Mouse (Mus musculus) gastrocnemius, adult 2 months (tissue): ENCODE measurements around the gene A930002H24Rik. TPM values are rescaled to one million over a fixed set of nuclear protein-coding genes. Genes with fewer than 3 reads are reported as not detected.

Experiments used
- DNase-seq: peaks from one replicate; pipeline ENCODE4 v3.0.0; 2022
- H3K27ac ChIP-seq: fragments of 200-600 bp; 2 replicates; pipeline ENCODE4 v1.8.1; 2022; ENCODE audit warnings: mild to moderate bottlenecking
- H3K4me3 ChIP-seq: fragments of 200-600 bp; 2 replicates; pipeline ENCODE4 v1.8.1; 2022; ENCODE audit warnings: mild to moderate bottlenecking, moderate library complexity
- CTCF ChIP-seq: fragments of 200-600 bp; IDR thresholded peaks from 2 replicates; pipeline ENCODE4 v1.8.1; 2022; ENCODE audit warnings: antibody characterized with exemption, mild to moderate bottlenecking, moderate library complexity
- intact Hi-C: fragments of 180-260 bp; cut with DNase I; formaldehyde crosslinking; loops from one replicate; pipeline ENCODE4 v1.15.1; 2025
- total RNA-seq, 2 experiments: library from RNA; stranded (reverse); gene quantifications; 2 replicates each; pipeline ENCODE4 v1.2.3; 2021

Gene A930002H24Rik
- total RNA-seq, 2 experiments from 2014 or later = not detected

DNA sequence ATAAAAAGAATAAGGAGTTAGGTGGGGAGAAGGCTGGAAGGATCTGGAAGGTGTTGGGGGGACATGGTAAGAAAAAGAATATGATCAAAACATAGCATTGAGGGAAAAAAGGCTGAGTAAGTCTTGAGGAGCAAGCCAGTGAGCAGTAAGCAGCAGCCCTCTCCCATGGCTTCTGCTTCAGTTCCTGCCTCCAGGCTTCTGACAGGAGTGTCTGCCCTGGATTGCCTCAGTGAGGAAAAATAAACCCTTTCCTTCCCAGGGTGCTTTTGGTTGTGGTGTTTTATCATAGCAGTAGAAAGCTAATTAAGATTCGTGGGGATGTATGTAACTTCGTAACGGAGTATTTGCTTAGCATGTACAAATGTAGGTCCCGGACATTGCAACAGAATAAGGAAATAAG, 39.5 kb downstream of the A930002H24Rik start:
- Histone ChIP-seq H3K27ac (no peak overlapping the region), H3K4me3 (no peak overlapping the region)
- intact Hi-C loops = no loop called here
- no peak for TF ChIP-seq CTCF
- DNase-seq = no peak

DNA sequence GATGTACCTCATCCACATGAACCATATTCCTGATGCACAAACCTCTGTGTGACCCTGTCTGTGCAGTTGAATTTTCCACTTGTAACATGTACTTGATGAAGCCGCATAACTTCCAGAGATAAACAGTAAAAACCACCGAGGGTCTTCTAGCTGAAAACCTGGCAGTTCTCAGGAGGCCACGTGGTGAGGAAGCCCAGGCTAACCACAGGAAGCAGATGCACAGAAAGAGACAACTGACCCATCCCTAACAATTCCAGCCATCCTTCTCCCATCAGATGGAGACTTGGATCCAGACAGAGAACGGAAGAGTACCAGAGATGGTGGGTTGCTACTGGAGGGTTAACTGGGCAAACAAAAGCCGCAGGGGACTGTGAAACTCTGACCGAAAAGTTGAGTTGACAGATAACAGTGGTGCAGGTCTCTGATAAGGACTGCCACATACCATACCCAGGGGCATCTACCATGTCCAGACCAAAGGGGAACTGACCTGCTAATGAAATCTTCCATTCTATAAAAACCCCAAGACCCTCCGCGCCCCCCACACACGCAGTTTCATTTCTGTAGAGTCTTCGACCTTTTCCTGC, 45.1 kb downstream of the A930002H24Rik start:
- DNase-seq = no peak
- intact Hi-C loops = no loop called here
- Histone ChIP-seq H3K27ac (no peak overlapping the region), H3K4me3 (no peak overlapping the region)
- no peak for TF ChIP-seq CTCF

DNA sequence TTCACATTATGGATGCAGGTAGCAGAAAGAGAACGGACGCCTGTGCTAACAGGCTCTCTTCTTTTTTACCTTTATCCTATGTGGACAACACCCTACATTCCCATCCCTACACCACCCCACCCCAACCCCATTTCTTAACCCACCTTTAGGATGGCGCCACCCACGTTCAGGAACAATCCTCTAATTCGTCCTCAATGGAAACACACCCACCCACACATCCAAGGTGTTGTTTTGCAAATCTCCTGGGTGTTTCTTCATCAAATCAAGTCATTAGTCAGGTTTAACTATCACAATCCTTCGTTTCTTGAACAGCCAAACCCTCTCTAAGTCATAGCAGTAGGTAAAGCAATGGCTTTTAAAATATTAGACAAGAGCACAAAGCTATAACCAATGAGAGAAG, 50.0 kb downstream of the A930002H24Rik start:
- no peak overlapping the region for H3K27ac ChIP-seq
- DNase-seq = no peak
- intact Hi-C loops = no loop called here
- no peak overlapping the region for H3K4me3 ChIP-seq
- TF ChIP-seq CTCF = no peak

Other genes with a start within 250 kb of the A930002H24Rik start
- 10 to 100 TPM; 11.2 to 12.8 TPM for gene Fer, start 729 bp downstream of the A930002H24Rik start, total RNA-seq